Mouse (Mus musculus): Measurements from ENCODE around the gene Cpne2.
A peak's percentile ranks its signal among the peaks of the same experiment; 100 is the strongest.

DNA sequence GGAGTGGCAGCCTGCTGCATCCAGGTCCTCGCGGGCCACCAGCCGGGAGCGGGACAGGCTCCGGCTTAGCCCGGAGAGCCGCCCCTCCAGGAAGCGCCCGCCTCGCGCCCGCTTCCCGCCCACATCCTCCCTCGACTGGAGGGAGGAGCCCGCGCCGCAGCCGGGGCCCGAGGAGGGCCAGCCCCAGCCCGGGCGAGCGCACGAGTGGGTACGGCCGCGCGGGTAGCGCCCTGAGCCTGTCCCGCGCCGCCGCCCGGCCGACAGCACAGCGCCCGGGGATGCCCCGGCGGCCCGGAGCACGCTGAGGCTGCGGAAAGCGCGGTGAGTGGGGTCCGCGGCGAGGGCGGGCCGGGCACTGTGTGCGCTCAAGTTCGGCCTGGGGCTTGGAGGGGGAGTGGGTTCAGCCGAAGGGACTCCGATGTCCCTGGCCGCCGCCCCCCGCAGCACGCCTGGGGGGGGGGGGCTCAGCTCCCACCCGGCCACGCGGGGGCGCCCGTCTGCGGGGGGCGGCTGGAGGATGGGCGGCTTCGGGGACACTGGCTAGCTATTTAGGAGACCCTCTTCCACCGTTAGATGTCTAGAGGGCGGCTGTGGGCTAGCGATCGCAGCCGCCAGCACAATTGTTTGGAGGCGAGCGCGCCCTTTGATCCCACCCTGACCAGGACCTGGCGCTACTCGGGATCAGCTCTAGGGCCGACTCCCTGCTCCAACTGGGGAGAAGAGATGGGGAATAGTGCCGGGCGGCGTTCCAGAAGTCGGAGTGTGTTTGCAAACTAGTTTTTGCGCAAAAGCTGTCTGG, at the start of gene Cpne2:
- TF ChIP-seq POLR2A (IDR thresholded peaks at IDR 0.05; ENCODE audit: extremely low read depth, insufficient read depth, low read length), result 0 out of 2 replicates have a peak, but pooled peaks have one; percentile 12
- no peak for TF ChIP-seq CTCF (IDR thresholded peaks at IDR 0.05; ENCODE audit: low read depth, low read length)
